Mouse (Mus musculus) bone marrow macrophage, adult 2 months (primary cell): ENCODE measurements at regions not wholly inside any gene's neighbourhood (a gene's known extent, or its start where the extent isn't known, plus 50 kb on each side); places are given as distances from the start of the nearest gene placed in this dataset.
A peak's percentile ranks its signal among the peaks of the same experiment; 100 is the strongest.

Experiments used
- H3K27ac ChIP-seq: 2 replicates; pipeline ENCODE4 v1.5.1; 2012; ENCODE audit warnings: low read depth, low read length; ENCODE audit not compliant: insufficient read depth
- H3K4me1 ChIP-seq: 2 replicates; pipeline ENCODE4 v1.6.1; 2012; ENCODE audit warnings: low read length; ENCODE audit not compliant: control insufficient read depth, insufficient read depth
- H3K4me3 ChIP-seq: 2 replicates; pipeline ENCODE4 v1.5.1; 2012; ENCODE audit warnings: mild to moderate bottlenecking, low read length, moderate library complexity; ENCODE audit not compliant: insufficient read depth
- CTCF ChIP-seq: IDR thresholded peaks from 2 replicates; pipeline ENCODE4 v1.5.1; 2012; ENCODE audit warnings: low read depth, mild to moderate bottlenecking, low read length, moderate library complexity
- POLR2A ChIP-seq: IDR thresholded peaks from 2 replicates; pipeline ENCODE4 v1.6.1; 2012; ENCODE audit warnings: mild to moderate bottlenecking, low read depth, low read length, borderline replicate concordance

DNA sequence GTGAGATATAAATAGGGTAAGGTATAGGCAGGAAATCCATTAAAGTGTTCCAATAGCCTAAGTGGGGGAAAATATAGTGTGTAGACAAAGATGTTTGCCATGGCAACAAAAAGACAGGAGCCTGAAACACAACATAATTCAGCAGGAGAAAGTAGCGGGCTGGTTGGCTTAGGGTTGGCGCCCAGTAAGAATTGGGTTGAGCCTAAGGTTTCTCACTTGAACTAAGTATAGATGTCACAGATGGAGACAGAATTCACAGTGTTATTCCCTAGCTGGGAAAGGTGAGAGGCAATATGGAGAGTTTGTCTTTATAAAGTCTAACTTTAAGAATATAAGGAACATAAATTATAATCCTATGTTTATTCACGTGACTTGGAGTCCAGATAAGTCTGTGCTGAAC is 64.8 kb upstream of the Ogfrl1 start:
- TF ChIP-seq POLR2A (no peak), CTCF (no peak)
- Histone ChIP-seq H3K27ac (no peak overlapping the region), H3K4me3 (no peak overlapping the region), H3K4me1 (no peaks in the 10 kb centered on the region)

DNA sequence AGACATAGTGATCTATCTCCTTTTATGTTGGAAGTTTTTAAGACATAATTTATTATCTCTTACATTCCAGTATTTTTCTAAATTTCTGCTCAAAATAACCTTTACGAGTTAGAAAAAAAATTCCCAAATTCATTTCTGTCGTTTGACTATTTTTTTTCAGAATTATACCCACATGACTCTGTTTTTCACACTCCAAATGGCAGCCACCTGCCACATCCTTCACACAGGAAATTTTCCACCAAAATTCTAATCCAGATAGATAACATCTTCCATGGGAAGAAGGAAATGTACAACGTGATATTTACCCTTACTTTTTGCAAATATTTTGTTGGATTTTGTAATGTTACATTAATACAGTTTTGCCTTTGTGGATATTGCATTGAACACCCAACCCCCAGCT is 66.5 kb upstream of the Ogfrl1 start:
- Histone ChIP-seq H3K27ac (no peak overlapping the region), H3K4me1 (no peaks in the 10 kb centered on the region), H3K4me3 (no peak overlapping the region)
- TF ChIP-seq POLR2A: no peak
- TF ChIP-seq CTCF: no peak

GRCm38 (mm10) chr1:23466340-23466739 is 68.8 kb upstream of the Ogfrl1 start:
- no peak overlapping the region for H3K27ac ChIP-seq
- peak overlapping the region; percentile 0; the same call in 1 of the 2 replicates for H3K4me3 ChIP-seq
- TF ChIP-seq CTCF (no peak), POLR2A (no peak)
- H3K4me1 ChIP-seq: no peaks in the 10 kb centered on the region

DNA sequence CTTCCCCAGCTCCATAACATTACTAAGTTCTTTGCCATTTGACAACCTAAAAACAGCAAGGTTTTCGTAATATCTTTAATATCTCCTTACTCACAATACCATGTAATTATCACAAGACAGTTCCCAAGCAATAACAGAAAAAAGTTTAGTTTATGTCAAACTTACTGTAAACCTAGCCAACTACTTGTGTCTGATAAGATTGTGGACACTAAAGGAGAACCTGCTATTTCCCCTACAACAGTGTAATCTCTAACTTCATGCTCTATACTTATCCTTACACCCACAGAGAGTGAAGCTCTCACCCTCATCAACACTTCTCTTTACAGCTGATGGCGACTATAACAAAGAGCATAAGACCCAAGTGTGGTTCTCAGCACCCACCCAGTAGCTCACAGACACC is 69.8 kb upstream of the Ogfrl1 start:
- TF ChIP-seq POLR2A: no peak
- TF ChIP-seq CTCF: no peak
- no peak overlapping the region for H3K27ac ChIP-seq
- H3K4me3 ChIP-seq: no peak overlapping the region
- no peaks in the 10 kb centered on the region for H3K4me1 ChIP-seq

- TF ChIP-seq CTCF (no peak), POLR2A (no peak)
- Histone ChIP-seq H3K4me3 (no peak overlapping the region), H3K4me1 (no peaks in the 10 kb centered on the region), H3K27ac (no peak overlapping the region)
These were observed 83.3 kb upstream of the Ogfrl1 start for GRCm38 (mm10) chr1:23480776-23481320.

DNA sequence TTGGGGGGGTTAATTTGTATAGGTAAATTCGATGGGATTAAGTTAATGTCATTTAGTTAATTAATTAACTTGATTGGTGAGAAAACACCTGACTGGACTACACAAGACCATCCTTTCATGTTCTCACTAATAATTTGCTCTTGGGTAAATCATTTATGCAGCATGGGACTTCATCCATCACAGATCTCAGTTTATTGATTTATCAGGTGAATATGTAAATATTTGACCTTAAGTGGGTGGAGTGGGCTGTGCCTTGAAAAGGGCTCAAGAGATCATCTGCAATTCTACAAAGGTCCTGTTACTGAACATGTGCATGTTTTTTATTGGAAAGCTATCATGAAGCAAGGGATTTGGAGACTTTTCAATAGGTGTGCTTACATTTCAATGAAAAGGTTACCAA is 87.0 kb upstream of the Ogfrl1 start:
- Histone ChIP-seq H3K27ac (no peak overlapping the region), H3K4me1 (no peaks in the 10 kb centered on the region), H3K4me3 (no peak overlapping the region)
- no peak for TF ChIP-seq POLR2A
- TF ChIP-seq CTCF: no peak

GRCm38 (mm10) chr1:23485150-23485775 is 87.7 kb upstream of the Ogfrl1 start:
- Histone ChIP-seq H3K4me1 (no peaks in the 10 kb centered on the region), H3K27ac (no peak overlapping the region), H3K4me3 (no peak overlapping the region)
- TF ChIP-seq CTCF: no peak
- TF ChIP-seq POLR2A: no peak

GRCm38 (mm10) chr1:23487031-23487430 is 89.5 kb upstream of the Ogfrl1 start:
- TF ChIP-seq CTCF (no peak), POLR2A (no peak)
- Histone ChIP-seq H3K27ac (no peak overlapping the region), H3K4me1 (no peaks in the 10 kb centered on the region), H3K4me3 (no peak overlapping the region)

GRCm38 (mm10) chr1:23490640-23491039 is 93.1 kb upstream of the Ogfrl1 start:
- no peak for TF ChIP-seq POLR2A
- TF ChIP-seq CTCF: no peak
- H3K27ac ChIP-seq: no peak overlapping the region

GRCm38 (mm10) chr1:23491041-23491440 is 93.5 kb upstream of the Ogfrl1 start:
- TF ChIP-seq POLR2A (no peak), CTCF (no peak)
- H3K27ac ChIP-seq: no peak overlapping the region
- no peaks in the 10 kb centered on the region for H3K4me1 ChIP-seq
- H3K4me3 ChIP-seq: no peak overlapping the region

More at GRCm38 (mm10) chr1:23490640-23491039, 93.1 kb upstream of the Ogfrl1 start:
- no peak overlapping the region for H3K4me3 ChIP-seq
- H3K4me1 ChIP-seq: no peaks in the 10 kb centered on the region
